Mouse (Mus musculus): Measurements from ENCODE around the gene Dffb.

The Dffb gene

GRCm38 (mm10) chr4:153974431-153975291, at the start of gene Dffb, which contains the start of gene Cep104:
TSS of gene Dffb (minus strand) at chr4:153975126.
TSS of gene Cep104 (plus strand) at chr4:153975194.
- peak; percentile 90 to 97 for DNase-seq (ENCODE audit: low spot score in 2 of 2)

GRCm38 (mm10) chr4:154023754-154024601, 49.1 kb upstream of the Dffb start:
- DNase-seq (ENCODE audit: low spot score in 2 of 2): no peak

DNA sequence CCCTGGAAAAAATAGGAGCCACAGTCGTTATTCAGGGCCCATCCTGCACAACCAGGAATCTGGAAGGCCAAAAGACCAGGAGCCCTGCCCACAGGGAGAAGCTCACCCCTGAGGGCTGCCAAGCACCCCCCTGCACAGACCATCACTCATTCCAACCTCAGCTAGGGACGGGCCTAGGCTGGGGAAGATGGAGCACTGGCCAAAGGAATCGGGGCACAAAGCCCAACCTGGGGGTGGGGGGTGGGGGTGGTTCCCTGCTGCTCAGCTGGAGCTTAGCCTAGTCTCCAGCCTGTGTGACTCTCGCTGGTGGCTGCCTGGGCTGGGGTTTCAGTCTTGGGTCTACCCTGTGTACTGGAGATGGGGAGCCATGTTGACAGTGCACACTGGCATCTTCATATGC, 47.9 kb upstream of the Dffb start:
- no peak for DNase-seq (ENCODE audit: low spot score in 2 of 2)

- DNase-seq (ENCODE audit: low spot score in 2 of 2): no peak
Measured at GRCm38 (mm10) chr4:154022407-154022806, 47.5 kb upstream of the Dffb start.

GRCm38 (mm10) chr4:154021432-154021831, 46.5 kb upstream of the Dffb start:
- DNase-seq (ENCODE audit: low spot score in 2 of 2): no peak

DNA sequence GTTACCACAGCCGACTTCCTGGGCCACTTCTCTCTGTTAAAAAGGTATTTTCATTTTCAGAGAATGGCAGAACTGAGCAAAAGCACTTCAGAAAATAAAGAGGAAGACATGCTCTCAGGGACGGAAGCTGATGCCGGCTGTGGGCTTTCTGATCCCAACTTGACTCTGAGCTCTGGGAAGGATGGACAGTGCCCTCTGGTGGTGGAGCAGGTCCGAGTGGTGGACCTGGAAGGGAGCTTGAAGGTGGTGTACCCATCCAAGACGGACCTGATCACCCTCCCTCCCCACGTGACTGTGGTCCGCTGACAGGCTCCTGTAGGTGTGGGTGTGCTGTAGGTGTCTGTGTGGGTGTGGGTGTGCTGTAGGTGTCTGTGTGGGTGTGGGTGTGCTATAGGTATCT, 44.6 kb upstream of the Dffb start:
- peak in 1 of 2 experiments; percentile 37 for DNase-seq (ENCODE audit: low spot score in 2 of 2)

DNA sequence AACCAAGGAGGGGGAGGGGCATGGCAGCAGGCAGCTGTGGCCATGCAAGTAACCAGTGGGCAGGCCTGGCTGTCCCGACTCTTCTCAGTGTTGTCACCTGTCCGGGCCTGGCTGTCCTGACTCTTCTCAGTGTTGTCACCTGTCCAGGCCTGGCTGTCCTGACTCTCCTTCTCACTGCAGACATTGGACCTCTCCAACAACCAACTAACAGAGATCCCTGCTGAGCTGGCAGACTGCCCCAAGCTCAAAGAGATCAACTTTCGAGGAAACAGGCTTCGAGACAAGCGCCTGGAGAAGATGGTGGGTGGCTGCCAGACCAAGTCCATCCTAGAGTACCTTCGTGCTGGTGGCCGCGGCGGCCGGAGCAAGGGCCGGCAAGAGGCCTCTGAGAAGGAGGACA, 40.5 kb upstream of the Dffb start:
- DNase-seq (ENCODE audit: low spot score in 2 of 2): no peak

DNA sequence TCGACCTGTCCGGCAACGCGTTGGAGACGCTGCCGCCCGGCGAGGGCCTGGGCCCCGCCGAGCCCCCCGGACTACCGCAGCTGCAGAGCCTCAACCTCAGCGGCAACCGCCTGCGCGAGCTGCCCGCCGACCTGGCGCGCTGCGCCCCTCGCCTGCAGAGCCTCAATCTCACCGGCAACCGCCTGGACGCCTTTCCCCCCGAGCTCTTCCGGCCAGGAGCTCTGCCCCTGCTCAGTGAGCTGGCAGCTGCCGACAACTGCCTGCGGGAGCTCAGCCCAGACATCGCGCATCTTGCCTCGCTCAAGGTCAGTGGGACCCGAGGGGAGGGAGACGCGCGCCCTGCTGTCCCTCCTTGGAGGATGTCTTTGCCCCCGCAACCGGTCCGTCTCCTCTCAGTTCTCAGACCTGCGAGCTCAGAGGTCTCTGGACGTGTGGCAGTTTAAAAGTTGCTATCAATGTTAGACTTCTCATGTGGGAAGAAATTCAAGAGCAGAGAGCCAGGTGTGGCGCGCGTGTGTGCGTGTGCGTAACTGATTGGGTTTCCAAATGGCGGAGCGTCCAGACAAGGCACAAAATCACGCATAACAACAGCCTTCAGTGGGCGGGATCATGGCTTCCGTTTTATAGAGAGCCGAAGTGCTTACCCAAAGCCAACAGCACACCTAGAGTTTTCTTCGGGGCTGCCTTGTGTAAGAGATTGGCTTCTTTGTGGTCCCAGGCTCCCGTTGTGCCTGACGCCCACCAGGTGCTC, 37.4 kb upstream of the Dffb start:
- peak in 1 of 2 experiments; percentile 18 for DNase-seq (ENCODE audit: low spot score in 2 of 2)

DNA sequence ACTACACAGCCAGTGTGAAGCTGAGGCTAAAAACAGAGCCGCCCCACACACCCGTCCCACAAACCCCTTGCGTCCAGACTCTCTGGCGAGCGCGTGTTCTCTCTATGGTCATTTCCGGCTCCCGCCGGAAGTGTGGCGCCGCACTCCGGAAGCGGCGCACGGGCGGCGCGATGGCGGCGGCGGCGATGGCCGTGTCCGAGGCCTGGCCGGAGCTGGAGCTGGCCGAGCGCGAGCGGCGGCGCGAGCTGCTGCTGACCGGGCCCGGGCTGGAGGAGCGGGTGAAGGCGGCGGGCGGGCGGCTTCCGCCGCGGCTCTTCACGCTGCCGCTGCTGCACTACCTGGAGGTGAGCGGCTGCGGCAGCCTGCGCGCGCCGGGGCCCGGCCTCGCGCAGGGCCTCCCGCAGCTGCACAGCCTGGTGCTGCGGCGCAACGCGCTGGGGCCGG, 36.7 kb upstream of the Dffb start, which contains the start of gene Lrrc47:
Lrrc47 (plus strand) TSS at position 86 of the 444 bp plus-strand sequence.
- peak; percentile 53 to 80 for DNase-seq (ENCODE audit: low spot score in 2 of 2)

DNA sequence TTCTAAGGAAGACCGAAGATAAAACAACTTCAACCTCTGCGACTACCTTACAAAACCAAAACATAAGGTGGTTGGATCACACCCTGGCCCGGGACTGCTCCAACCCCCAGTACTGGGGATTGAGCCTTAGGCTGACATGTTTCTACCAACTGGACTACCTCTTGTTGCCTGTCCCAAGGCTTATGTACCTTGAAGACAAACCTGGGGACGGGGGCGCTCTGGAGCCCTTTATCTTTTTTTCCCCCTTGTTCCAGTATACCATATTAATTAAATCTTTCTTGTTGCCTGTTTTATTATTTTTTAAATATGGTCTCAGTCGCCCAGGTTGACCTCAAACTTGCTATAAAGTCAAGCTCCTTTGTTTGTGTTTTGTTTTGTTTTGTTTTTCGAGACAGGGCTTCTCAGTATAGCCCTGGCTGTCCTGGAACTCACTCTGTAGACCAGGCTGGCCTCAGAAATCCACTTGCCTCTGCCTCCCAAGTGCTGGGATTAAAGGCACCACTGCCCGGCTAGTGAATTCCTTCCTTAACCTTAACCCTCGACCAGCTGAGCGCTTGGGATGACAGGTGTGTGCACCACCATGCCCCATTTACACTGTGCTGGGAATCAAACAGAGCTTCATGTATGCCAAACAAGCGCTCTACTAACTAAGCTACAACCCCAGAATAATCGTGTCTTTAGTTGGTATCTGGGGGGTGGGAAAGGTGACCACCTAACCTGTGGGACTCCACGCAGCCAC, 36.1 kb upstream of the Dffb start:
- no peak for DNase-seq (ENCODE audit: low spot score in 2 of 2)

DNA sequence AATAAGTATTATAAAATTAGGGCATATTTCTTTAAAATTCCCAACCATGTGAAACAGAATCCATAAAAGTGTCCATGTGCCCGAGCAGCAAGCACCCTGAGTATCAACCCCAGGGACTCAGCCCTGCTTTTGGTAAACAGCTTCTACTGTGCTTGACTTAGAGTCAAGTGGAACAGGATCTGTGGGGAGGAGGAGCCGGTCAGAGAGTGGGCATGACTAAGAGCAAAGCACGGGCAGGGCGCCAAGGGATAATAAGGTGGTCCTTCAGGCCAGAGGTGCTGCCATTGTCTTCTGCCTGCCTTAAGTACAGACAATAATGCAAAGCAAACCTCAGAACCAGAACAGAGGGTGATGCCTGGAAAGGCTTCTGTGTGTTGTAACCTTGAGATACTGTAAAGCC, 32.8 kb upstream of the Dffb start:
- no peak for DNase-seq (ENCODE audit: low spot score in 2 of 2)

- DNase-seq (ENCODE audit: low spot score in 2 of 2): no peak
Measured at GRCm38 (mm10) chr4:154006264-154006663, 31.3 kb upstream of the Dffb start.

DNA sequence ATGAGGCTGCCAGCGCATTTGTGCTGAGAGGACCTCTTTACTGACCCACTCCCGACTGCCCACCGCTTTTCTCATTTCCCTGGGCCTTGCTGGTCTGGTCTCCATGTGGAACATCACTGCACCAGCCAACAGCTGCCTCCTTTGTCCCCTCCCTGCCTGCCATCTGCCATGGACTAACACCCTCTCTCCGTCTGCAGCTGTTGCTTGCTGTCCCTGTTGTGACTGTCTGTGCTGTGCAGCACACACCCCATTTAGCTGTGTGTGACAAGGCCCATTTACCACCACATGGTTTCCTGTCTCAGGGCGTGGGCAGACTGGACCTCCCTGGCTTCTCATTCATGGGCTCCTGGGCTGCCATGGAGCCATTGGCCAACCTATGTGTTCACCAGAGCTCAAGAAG, 30.6 kb upstream of the Dffb start:
- DNase-seq (ENCODE audit: low spot score in 2 of 2): no peak

DNA sequence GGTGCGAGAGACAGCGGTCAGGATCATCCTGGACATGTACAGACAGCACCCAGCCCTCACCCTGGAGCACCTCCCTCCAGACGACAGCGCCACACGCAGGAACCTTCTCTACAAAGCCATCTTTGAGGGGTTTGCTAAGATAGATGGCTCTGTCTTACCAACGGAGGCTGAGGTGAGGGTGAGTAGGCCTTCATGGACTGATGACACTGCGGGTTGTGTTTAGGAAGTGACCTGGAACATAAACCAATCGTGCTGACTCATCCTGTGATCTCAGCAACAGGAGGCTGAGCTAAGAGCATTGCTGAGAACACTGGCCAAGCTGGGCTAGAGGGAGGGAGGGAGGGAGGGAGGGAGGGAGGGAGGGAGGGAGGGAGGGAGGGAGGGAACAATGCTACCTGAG, 18.6 kb upstream of the Dffb start:
- no peak for DNase-seq (ENCODE audit: low spot score in 2 of 2)

DNA sequence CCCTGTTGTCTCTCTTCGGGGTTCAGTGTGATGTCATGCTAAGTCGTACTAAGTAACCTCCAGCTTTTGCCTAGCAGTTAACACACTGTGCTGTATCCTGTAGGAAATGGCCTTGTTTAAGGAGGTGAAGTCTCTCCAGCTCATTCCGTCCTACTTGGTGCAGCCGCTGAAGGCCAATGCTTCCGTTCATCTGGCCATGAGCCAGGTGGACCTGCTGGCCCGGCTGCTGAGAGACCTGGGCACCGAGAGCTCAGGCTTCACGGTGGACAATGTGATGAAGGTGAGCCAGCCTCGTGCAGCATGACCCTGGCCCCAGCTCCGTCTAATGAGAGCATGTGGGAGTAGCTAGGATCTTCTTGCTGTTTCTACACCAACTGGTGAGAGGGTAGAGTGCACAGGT, 17.8 kb upstream of the Dffb start:
- no peak for DNase-seq (ENCODE audit: low spot score in 2 of 2)

- DNase-seq (ENCODE audit: low spot score in 2 of 2): no peak
Measured at GRCm38 (mm10) chr4:153980470-153980869, 5.5 kb upstream of the Dffb start.

DNA sequence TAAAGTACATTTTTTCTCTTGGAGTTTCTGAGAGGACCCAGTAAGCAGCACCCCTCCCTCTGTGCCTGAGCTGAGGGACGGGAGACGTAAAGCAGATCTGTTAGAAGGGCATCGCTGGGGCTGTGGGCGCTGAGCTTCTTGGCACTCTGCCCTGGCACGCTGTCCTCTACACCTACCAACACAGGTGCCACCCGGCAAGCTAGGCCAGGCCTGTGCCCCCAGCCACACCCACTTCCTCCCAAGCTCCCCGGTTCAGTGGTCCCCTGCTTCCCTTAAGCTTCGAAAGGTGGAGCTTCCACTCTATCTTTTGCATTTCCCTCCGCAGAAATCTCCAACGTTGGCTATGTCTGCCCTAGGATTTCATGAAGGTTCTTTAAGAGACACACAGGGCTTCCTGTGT, 4.3 kb upstream of the Dffb start:
- DNase-seq (ENCODE audit: low spot score in 2 of 2): no peak

- DNase-seq (ENCODE audit: low spot score in 2 of 2): no peak
Measured at GRCm38 (mm10) chr4:153975768-153976167, 842 bp upstream of the Dffb start.

- no peak for DNase-seq (ENCODE audit: low spot score in 2 of 2)
Measured at GRCm38 (mm10) chr4:153975292-153975662, 351 bp upstream of the Dffb start.

- no peak for DNase-seq (ENCODE audit: low spot score in 2 of 2)
Measured at GRCm38 (mm10) chr4:153968063-153968462, 6.9 kb downstream of the Dffb start.

DNA sequence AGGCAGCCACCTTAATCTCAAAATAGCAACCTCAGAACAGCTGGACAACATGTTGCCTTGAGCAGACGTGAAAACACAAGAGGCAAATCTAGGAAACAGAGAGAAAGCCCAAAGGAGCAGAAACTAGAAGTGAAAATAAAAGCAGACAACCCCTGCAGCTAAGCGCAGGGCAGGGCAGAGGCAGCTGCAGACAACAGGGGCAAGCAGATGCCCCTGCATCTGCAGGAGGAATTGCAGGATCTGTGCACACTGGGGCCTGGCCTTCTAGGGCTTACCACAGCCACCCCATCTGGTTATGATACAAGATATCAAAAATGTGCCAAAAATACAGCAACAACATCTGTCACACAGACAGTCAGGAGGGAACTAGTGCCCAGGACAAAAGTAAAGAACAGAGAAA, 7.4 kb downstream of the Dffb start:
- DNase-seq (ENCODE audit: low spot score in 2 of 2): no peak

Measured in cerebellum, postnatal 4 days (tissue).